Mouse (Mus musculus) layer of hippocampus, adult 11-12 months (tissue): Measurements from ENCODE around the gene Hdac8.

Experiments
- DNase-seq: peaks from one replicate; pipeline ENCODE4 v3.0.0; 2022; ENCODE audit warnings: low spot score

Gene Hdac8

DNA sequence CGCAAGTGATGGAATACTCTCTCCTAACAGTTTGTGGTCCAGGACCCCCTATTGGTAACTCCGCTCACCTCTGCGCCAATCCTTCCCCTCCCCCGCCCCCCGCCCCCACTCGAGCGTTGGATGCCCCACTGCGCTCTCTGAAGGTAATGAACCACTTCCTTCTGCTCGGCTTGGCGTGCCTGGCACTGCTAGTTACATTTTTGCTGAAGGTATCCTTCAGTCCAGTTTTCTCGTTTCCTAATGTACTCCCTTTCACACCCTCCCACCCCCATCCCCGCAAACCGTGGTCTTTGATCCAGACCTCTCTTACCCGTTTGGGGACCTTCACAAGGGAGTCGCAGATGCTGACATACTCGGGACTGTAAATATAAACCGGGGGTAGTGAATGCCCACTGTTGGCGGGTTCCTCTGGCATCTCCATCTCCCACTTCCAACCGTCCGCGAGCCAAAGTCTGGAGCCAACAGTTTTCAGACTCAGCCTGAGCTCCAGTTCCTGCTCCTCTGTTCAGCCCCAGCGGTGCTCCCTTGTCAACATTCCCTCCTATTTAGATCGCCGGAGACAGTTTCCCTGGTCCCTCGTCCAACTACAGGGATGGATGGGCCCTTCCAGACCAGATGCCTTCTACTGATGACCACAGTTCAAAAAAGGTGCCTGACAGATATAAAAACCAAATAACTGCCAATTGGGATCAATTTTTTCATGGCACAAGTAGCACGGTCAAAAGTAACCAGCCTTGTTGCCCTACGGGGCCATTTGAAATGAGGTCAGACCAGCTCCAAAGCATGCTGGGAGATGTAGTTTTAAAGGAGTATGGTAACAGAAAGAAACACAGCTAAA, at the start of gene Hdac8:
TSS of gene Hdac8 (minus strand) at position 716 of the 838 bp plus-strand sequence.
- peak; percentile 45 for DNase-seq

DNA sequence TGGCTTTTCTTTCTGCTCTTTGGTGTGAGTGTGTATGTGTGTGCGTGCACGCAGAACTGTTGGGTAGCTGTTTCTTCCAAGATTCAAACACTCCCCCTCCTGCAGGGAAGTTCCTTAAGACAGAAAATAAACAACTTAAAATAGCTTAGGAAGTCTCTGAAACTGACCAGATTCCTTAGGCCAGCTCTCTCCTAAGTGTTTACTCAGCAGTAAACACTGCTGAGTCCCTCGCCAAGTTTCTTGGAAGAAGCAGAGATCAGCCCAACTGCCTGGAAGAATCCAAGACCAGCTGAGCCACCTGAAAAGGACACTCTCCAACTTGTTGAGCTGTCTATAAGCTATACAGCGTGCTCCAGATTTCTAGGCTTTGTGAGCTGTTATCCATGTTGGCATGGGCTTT, 4.0 kb upstream of the Hdac8 start:
- DNase-seq, result no peak

DNA sequence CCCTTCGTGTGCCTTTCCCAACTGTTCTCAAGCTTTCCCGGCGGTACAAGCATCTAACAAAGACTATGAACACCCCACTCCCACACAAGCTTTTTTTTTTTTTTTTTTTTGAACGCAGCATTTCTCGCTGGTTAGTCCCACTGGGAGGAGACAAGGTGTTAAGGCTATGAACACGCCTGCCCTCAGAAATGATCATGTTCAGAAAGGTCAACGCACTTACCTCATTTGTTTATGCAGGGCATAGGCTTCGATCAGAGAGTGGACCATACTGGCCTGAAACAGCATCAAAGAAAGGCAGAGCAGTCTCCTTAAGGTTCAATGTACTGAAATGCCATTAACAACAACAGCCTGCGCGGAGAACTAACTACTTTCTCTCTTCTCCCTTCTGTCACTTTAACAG, 980 bp downstream of the Hdac8 start:
- no peak for DNase-seq

DNA sequence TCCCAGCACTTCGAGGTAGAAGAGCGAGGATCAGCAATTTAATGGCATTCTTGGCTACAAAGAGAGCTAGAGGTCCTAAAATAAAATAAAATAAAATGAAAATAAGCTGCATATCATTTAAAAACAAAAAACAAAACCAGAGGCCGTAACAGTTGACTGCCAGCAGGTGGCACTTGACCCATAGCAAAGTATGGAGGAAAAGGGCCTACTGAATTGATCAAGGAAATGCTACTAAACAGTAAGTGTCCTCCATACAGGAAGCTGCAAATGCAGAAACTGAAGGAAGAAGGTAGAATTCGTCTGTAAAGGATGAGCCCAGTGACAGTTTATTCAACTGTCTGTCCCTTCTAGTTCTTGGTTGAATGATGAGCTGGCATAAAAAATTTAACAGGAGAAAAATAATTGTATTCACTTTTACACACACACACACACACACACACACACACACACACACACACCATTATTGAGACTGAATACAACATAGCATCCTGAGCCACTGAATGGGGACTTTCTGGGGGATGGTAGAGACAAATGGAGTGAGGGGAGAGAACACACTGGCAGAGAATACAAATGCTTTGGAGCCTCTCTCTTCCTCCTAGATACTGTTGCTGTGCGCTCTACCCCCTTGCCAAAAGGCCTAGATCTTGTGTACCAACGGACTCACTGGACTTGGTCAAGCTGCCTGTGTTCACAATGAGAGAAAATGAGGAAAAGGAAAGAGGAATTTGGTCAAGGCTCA, 11.0 kb downstream of the Hdac8 start:
- DNase-seq, result no peak

DNA sequence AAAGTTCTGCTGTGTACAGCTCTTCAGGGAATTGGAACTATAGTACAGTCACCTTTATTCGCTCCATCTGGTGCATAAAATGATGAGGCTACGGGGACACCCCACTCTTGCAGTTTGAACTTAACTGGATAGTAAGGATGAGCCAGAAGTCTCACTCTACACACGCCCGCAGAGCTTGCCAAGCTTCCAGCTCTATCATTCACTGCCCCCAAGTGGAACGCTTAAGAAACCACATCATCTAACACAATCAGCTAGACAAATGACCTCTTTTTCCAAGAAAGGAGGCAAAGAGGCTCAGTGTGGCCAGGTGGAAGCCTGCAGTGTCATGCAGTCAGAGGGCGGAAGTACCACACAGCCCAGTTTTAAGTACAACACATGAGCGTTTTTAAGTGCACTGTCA, 19.6 kb downstream of the Hdac8 start:
- no peak for DNase-seq

DNA sequence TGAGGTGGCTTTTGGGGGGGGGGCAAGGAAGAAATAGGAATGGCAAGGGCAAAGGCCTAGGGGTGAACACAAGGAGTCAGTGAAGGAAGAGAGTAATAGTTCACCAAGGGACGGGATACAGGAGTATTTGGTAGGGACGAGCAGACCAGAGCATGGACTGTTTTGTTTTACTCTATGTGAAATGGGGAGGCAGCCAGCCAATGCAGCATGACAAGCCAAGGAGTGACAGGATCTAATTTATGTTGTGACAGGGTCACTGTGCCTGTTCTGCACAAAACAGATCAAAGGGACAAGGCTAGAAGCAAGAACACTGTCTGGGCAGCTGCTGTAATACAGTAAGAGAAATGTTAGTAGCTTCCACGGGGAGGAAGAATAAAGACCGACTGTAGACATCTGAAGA, 25.5 kb downstream of the Hdac8 start:
- DNase-seq, result no peak

DNA sequence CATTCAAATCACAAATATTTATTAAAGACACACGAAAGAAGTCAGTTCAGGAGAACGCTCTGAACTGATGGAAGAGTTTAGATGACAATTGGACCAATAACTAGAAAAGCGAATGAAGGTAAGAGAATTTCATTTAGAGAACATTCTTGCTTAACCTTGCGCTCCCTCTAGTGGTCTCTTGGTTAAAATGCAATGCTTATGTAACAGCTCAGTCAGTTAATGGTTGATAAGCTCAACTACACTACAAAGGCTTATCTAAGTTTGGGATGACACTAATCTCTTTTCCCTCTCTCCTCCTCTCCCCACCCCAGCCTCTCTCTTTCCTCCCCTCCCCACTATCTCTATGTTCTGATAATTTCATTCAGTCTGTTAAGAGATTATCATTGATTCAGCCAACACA, 26.2 kb downstream of the Hdac8 start:
- peak; percentile 39 for DNase-seq

DNA sequence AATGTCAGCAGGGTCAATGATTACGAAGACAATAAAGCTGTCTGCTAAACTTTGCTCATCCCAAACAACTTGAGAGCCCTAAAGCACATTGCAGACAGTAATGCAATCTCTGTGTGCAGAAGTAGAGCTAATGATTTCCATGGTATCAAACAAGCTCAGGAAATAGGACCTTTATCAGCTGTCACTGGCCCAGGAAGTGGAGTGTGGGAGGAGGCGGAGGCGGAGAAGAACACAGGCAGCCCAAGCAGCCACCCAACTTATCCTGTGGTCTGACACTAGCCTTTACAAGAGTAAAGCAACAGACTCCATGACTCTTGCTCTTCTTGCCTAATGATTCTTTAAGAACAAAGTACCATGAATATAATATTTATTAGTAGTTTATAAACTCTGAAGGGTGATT, 26.7 kb downstream of the Hdac8 start:
- DNase-seq, result no peak

DNA sequence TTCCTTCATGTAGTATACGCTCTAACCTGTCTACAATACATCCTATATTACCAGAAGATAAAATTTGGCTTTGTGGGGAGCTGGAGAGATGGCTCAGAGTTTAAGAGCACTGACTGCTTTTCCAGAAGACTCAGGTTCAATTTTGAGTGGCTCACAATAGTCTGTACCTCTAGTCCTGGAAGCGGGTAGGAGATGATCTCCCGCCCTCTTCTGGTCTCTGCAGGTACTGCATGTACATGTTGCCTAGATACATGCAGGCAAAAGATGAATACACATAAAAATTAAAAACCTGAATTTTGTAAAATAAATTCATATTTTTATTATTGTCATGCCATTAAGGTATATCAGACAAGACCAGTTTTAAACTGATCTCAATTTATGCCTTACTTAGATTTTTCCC, 28.4 kb downstream of the Hdac8 start:
- peak; percentile 83 for DNase-seq

DNA sequence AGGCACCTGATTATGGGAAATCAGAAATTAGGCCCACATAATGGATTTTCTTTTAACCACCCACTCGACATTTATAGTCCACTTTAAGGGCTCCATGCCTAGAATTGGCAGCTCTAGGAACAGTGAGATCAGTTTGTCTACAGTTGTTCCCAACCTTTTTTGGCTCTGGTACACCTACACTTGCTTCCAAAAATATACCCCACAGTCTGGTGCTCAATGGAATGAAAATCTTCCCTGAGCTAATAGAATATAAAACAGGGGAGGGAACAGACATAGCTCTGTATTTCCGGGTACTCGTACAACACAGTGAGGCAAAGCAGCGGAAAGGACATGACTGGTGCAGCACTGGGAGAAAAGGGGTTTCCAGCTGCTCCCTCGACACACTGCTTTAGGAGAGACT, 29.6 kb downstream of the Hdac8 start:
- DNase-seq, result peak; percentile 18

DNA sequence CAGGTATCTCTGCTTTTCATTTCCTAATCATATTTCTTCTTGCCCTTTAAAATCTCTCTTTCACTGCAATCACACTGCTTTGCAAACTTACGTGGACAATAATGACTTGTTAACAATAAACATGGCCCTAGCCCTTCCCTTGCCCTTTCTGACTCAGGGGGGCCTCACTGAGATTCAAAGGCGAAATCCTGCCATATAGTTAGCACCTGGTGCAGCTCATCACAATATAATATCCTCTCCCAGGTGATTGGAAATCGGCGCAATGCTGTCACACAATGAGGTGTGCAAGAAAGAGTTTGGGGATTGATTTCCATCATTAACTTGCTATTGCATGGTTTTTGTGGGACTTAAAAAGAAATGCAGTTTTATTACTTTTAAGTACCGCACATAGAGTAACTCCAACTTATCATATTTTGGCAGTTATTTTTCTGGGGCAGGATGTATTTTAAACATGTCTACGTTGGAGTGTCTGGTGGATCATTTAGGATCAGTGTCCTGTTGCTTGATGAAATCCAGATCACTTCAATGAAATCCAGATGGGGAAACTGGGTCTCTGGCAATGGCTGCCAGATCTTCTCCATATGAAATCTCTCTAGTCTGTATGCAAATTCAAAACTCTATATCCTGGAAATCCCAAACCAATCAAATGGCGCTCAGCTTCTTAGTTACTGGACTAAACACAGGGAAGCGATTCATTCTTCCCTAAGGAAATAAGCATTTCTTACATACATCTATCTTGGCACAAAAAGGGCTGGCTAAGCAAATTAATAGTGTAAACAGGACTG, 86.6 kb downstream of the Hdac8 start:
- DNase-seq, result no peak

DNA sequence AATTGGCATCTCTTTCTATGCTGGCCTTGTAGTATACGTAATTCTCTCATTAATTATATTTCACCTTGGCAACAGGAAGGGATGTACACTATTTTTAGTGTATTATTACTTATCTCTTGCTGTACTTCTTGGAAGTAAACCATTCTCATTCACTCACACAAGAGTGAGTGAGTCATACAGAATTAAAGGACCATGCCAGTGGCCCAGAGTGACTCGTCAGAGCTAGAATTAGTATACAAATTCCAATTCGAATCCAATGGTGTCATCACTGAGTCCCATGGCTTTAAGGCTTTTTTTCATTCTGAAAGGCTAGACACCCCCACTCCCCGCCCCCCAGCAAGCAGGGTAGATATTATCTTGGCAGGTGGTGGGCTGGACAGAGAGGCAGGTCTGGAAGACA, 88.2 kb downstream of the Hdac8 start:
- DNase-seq, result no peak

DNA sequence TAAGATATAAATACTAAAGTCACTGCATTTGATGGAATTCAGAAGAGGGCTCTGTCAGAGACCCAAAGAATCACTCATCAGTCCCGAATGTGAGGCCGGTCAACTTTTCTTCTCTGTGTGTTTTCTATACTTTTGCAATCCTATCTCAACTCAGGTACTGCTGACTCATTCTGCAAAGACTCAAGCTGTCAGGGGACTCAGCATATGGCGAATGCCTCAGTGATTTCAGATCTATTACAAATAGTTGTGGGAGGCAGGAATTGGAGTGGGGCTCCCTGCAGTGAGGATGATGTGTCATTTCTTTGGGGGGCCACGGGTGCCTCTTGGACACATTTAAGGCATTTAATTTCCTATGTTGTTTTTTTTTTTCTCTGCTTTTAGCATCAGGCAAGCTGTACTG, 88.8 kb downstream of the Hdac8 start:
- peak; percentile 5 for DNase-seq

DNA sequence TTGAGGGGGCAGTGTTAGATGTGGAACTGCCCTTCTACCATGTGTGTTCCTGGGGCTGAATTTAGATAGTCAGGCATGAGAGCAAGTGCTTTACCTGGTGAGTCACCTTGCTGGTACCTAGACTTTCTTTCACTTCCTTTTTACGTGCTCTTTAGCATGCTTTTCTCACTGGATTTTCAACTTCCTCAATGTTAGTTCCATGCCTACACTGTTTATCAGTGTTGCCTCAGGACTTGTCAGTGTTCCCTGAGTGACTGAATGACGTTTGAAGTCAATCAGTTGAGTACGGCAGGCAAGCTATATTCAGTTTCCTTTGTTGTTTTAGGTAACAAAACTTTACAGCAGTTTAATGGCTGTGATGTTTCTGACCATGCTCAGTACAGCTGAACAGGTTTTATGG, 120.4 kb downstream of the Hdac8 start:
- no peak for DNase-seq

DNA sequence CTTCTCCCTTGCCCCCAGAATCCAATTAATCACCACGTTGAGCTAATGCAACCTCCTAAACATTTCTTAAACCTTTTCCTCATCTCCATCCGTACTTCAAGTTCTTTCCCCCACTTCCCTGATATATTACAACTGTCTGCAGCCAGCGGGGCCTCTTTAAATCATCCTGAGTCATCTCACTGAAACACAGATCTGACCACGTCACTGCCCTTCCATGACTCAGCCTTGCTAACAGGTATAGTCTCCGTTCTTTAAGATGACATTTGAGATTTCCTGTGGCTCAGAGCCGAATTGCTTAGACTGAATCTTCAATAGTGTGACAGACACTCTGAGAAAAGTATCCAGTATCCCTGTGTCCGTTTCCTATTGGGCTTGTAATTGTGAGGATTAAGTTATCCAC, 122.0 kb downstream of the Hdac8 start:
- no peak for DNase-seq

DNA sequence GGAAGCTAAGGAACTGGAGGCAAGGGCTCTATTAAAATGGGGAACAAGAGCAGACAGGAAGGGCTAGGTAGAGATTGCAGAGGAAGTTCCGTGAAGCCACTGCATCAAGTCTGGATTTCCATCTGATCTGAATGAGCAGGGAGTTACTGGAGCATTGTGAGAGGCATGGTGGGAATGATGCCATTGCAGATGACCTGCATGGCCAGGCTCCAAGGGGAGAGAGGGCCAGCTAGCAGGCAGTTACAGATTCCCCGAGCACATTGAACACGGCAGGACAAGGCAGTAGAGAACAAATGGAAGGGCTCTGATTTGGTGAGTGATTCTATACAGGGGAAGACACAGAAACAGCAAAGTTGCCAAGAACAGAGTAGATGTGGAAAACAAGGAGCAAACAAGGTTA, 138.6 kb downstream of the Hdac8 start:
- no peak for DNase-seq

DNA sequence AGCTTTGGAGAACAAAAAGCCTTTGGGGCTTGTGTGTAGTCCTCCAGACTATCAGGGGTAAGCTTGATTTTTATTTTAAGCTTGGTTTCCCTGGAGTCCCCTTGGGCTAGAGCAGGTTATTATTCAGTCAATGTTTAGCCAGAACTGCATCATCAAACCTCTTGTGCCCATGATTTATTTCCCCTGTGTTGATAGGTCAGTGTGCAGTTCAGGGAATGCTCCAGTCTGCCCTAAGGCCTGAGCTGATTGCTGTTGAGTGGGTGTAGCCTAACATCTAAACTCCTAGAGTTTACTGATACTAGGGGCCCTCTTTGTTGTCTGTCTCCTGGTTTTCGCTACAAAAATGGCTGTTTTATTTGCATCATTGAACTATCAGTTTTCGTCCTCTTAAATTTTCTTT, 142.9 kb downstream of the Hdac8 start:
- no peak for DNase-seq

DNA sequence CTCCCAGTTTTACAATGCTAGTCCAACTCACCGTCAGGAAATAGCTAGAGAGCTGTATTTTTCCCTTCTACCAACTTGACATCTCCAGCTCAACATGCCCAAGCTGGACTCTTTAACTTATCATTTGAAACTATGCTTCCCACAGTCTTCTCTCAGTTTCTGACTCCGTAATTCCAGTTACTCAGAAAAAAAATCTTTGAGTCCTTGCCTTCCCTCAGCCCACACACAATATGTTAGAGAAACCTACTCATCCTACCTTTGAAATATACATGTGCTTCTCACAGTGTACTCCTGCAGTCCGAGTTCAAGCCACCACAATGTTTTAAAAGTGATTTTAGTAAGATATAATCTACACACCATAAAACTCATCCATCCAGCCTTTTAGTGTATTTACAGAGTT, 151.7 kb downstream of the Hdac8 start:
- DNase-seq, result no peak

DNA sequence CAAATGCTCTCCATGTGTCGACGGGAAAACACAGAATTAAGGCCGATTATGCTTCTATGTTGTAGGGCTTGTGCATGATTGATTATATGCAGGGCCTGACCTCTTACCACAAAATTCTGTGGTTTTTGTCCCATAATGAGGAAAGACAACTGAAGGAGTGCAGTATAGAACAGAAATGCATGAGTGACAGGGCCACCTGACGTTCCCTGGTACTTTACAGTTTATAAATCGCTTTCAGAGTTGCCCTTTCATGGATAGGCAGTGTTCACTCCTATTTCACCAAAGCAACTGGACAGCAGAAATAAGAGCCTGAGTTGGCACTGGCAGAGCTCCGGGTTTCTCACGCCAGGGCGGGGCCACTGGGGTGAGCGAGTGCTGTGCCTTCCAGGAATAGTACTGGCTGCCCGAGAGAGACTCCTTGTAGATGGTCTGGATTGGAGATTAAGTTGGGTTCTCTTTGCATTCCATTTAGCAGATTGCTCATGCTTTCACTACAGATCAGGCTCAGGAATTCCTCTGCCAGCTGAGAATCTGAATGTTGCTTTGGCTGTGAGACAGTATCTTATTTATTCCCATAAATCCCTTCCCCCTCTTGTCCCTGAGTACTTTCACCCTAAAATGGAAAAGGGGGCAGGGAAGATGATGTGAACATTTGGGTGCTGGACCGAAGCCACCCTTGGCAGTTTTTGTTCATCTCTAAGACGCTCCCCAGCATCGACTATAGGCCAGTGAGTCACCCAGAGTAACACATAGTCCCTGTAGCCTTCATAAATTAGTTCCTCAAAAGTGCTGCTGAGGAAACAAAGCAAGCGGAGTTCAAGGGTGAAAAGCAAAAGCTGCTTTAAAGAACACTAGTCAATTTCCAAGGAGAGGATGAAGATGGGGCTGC, 155.1 kb downstream of the Hdac8 start:
- no peak for DNase-seq

DNA sequence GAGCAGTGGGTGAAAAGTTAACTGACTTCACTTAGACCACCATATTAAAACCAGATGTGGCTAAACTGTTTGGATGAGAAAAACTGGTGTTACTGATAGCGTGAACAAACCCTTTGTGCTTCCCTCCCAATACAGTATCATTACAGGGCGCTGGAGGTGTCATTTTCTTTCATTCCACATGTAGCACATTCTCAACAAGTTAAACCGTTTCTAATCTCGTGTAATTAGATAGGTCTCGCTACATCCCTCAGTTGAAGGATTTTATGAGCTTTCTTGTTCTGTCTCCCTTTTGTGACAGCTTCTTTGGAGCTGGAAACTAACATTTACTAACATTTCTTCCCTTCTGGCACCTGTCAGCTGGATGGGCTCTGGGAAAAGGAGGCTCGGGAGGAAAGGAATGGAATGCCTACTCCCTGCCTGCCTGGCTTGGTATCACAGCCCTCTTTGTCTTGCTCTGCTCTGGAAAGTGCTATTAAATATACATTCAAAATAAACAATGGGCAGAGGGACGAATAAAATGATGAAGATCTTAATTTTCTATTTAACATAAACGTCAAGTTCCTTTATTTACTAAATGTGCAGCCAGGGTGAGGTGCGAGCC, 156.2 kb downstream of the Hdac8 start:
- DNase-seq, result no peak

DNA sequence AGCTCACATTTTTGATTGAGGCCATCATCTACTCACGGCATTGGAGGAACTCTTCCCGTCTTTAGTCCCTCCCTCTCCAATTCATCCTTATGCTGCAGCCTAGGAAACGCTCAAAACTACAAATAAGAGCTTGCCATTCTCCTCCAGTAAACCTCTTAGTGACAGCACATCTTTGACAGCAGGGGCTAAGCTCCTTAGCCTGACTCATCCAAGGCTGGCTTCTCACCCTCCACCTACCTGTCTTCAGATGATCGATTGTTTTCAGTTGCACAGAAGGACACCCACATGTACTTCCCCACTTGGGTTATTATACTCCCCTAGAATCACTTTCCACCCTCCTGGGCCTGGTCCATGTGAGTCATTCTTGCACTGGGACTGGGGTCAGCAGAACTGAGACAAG, 163.5 kb downstream of the Hdac8 start:
- no peak for DNase-seq
